Mouse (Mus musculus): ENCODE data around the gene Itgav. TPM values are rescaled to one million over a fixed set of nuclear protein-coding genes. Genes with fewer than 3 reads are reported as not detected.

Itgav gene
- total RNA-seq, 2 experiments from 2014 or later = 40.6 to 41.4 TPM

DNA sequence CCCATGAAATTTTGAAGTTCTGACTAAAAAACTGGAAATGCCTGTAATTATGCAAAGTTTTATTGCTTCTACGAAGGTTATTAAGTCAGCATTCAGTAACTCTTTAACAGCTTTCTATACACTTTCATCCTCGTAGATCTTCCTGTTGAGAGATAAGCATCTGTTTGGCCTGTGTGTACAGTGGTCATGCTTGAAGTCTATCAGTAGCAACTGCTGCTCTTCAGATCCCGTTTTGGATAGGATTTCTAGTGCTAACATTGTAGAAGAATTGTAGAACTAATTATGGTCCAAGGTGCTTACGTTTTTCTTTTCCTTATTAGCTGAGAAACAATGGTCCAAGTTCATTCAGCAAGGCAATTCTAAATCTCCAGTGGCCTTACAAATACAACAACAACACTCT, 71.6 kb downstream of the Itgav start:
- intact Hi-C loops (cut with DNase I) = no loop called here

GRCm38 (mm10) chr2:83797902-83798497, 73.8 kb downstream of the Itgav start:
- intact Hi-C loops (cut with DNase I) = no loop called here
- no peak for DNase-seq

More for the DNA sequence above, 71.6 kb downstream of the Itgav start:
- DNase-seq = no peak

DNA sequence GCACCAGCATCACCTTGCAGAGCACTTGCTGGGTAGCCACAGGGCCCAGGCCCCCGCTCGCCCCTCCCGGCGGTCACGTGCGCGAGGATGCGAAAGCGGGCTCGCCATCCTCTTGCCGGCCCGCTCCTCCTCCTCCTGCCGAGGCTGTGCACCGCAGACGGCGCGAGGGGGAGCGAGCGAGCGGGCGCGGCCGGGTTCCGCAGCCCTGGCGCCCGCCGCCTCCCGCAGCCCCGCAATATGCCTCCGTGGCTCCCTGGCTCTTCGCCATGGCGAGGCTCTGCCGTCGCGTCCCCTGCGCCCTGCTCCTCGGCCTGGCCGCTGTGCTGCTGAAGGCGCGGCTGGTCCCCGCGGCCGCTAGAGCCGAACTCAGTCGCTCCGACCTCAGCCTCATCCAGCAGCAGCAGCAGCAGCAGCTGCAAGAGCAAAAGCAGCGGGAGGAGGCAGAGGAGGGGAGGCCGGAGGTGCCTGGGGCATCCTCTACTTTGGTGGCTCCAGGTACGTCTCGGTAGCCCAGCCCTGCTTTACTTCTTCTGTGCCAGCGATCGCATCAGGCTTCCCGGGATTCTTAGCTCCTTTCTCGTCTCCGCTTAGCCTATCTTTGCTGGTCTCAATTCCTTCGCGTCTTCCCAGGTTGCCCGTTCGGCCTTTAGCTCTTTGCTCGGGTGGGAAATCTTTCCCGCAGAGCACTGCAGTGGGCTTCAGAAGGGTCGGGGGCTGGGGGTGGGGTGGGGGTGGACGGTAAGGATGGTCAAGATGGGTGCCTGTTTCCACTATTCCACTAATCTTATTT, 88.5 kb downstream of the Itgav start, which contains the start of gene Fam171b:
Gene Fam171b, plus strand, starts transcription at position 154 of the 790 bp plus-strand sequence.
- peak; percentile 69 to 73 for DNase-seq
- intact Hi-C loops (cut with DNase I) = loop anchor here (10.0 kb wide), 1 partner anchor 622 kb away; no protein-coding TSS in a partner anchor

GRCm38 (mm10) chr2:83813273-83813892, 89.2 kb downstream of the Itgav start:
- no peak for DNase-seq
- intact Hi-C loops (cut with DNase I) = loop anchor here (10.0 kb wide), 1 partner anchor 621 kb away; no protein-coding TSS in a partner anchor

DNA sequence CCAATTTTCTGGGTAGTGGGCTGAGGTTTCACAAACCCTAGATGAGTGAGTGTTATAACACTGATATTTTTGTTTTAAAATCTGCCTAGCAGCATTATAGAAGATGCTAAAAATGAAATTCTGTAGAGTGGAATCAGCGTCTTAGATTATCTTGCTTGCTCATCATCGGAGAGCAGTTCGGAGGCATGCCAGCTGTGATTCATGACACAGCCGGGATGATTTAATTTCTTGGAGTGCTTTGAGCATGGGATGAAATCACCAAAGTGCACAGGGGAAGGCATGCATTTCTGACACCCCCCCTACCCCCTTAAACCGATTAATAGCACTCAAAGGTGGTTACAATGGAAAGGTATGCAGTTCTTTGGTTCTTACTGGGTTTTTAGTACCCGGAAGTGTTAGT, 89.8 kb downstream of the Itgav start:
- DNase-seq = peak in 1 of 2 experiments; percentile 25
- intact Hi-C loops (cut with DNase I) = loop anchor here (10.0 kb wide), 1 partner anchor 621 kb away; no protein-coding TSS in a partner anchor

DNA sequence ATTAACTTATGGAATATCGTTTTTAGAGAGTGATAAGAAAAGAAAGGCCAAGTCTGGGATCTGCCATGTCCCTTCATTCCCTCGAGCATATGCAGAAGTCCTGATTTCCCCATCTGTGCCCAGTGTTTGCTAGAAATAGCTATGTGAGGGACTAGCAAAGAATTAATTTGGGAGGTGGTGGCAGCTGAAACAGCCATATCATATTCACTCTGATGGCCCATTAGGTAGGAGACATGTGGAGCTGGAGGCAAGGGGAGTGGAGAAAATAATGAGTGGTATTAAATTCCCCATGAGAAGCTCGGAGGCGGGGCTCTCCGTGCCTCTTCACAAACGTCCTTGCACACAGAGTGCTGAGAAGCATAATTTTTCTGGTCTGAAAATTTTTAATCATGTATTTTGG, 92.0 kb downstream of the Itgav start:
- intact Hi-C loops (cut with DNase I) = loop anchor here (10.0 kb wide), 1 partner anchor 619 kb away; no protein-coding TSS in a partner anchor

GRCm38 (mm10) chr2:83825161-83825560, 101.0 kb downstream of the Itgav start:
- no peak for DNase-seq
- intact Hi-C loops (cut with DNase I) = no loop called here

More for the DNA sequence above, 92.0 kb downstream of the Itgav start:
- DNase-seq = no peak

GRCm38 (mm10) chr2:83828895-83829539, 104.8 kb downstream of the Itgav start:
- intact Hi-C loops (cut with DNase I) = no loop called here
- DNase-seq = no peak

- peak; percentile 5 to 6 for DNase-seq
- intact Hi-C loops (cut with DNase I) = no loop called here
Measured at GRCm38 (mm10) chr2:83832903-83833302, 108.7 kb downstream of the Itgav start.

DNA sequence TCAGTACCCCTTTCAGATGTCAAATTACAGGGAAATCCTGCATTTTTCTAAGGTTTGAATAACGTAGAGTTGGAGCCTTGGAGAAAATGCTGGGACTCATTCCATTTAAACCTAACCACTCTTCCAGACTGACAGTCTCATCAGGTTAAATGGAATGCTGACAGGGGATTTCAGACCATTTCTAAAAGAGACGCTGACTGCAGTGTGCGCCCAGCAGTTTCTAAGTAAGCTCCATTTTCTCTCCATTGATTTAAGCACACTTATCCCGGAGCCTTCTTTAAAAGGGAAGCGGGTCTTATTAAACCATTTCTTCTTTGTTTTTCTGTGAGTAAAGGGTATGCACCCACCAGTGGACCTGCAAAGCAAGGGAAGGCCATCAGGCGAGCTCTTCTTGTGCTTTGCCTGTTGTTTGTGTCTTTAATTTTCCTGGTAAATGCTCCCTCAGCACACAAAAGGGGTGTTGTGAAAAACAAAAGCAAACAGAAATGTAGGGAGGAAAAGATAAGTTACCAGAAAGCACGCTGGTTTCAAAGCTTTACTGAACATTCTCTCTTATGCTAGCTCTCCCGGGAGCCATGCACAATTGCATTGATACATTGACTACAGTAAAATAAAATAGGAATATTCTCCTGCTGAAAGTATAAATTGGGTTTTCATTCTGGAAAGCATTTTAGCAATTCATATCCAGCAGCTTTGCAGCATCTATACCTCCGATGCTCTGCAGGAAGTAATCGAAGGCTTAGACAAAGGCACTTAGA, 111.3 kb downstream of the Itgav start:
- intact Hi-C loops (cut with DNase I) = no loop called here
- DNase-seq = no peak

- no peak for DNase-seq
- intact Hi-C loops (cut with DNase I) = no loop called here
Measured at GRCm38 (mm10) chr2:83848495-83848894, 124.3 kb downstream of the Itgav start.

DNA sequence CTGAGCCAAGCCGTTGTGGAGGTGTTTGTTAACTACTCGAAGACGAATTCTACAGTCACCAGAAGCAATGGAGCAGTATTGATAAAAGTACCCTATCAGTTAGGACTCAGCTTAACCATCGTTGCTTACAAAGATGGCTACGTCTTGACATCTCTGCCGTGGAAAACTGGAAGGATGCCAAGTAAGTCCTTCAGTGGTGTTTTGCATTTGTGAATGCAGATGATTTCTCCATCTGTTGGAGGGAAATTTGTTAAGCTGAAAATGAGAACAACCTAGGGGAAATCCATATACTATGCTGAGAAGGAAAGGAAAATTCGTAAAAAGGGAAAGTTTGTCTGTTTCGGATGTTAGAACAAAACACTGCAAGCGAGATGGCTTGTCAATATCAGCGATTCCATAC, 129.2 kb downstream of the Itgav start:
- intact Hi-C loops (cut with DNase I) = no loop called here

DNA sequence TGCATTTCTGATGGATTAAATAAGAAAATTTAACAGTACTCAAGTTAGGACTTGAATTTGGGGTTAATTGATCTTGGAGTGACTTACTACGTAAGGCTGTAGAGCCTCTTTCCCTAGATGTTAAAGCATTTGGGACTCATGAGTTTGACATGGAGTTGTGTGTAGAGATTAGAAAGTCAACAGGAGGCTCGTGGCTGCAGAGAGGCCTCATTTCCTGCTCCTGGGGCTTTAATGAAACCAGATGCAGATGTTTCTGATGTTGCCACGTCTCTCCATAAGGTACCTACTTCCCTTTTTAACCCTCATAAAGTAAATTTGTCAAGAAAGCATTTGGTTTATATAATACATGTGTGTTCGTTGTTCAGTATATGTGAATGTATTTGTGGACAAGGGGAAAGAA, 132.0 kb downstream of the Itgav start:
- intact Hi-C loops (cut with DNase I) = no loop called here

More for the DNA sequence above, 129.2 kb downstream of the Itgav start:
- DNase-seq = no peak

More for the DNA sequence above, 132.0 kb downstream of the Itgav start:
- no peak for DNase-seq

Other genes with a start within 250 kb of the Itgav start
- 10 to 100 TPM; 50.8 to 51.5 TPM for gene Zc3h15, start 80.0 kb upstream of the Itgav start, total RNA-seq (2021)
- gene Fam171b, start 88.2 kb downstream of the Itgav start, total RNA-seq (2021) = under 1 TPM; 0.92 to 1.00 TPM
- not detected for gene Zswim2, start 216.8 kb downstream of the Itgav start, total RNA-seq (2021)
- 1 to 10 TPM in 1 of 2 experiments, under 1 TPM in 1; 0.76 to 1.1 TPM for gene Gm13698, start 231.3 kb downstream of the Itgav start, total RNA-seq (2021)
- 1 to 10 TPM in 1 of 2 experiments, under 1 TPM in 1; 0.76 to 1.1 TPM for gene Gm13693, start 237.1 kb downstream of the Itgav start, total RNA-seq (2021)
- under 1 TPM in 1 of 2 experiments, not detected in 1; 0.76 TPM for gene Gm13695, start 242.9 kb downstream of the Itgav start, total RNA-seq (2021)
- gene Gm13696, start 248.7 kb downstream of the Itgav start, total RNA-seq (2021) = 1 to 10 TPM in 1 of 2 experiments, under 1 TPM in 1; 0.76 to 1.1 TPM